Mouse (Mus musculus) adrenal gland, adult (tissue): ENCODE measurements around the gene Tor1aip1.

ENCODE experiments used
- DNase-seq, 2 experiments: peaks; one replicate each; pipeline ENCODE4 v3.0.0; 2022 to 2023; ENCODE audit warnings: low spot score in 1 of 2; ENCODE audit not compliant: inconsistent age in 2 of 2

Tor1aip1 gene

GRCm38 (mm10) chr1:156035930-156036737 lies at the start of gene Tor1aip1:
TSS of gene Tor1aip1 (minus strand) at chr1:156036480.
- peak; percentile 99 to 100 for DNase-seq

- peak; percentile 26 to 76 for DNase-seq
These were observed 49.5 kb upstream of the Tor1aip1 start for GRCm38 (mm10) chr1:156085770-156086169.

DNA sequence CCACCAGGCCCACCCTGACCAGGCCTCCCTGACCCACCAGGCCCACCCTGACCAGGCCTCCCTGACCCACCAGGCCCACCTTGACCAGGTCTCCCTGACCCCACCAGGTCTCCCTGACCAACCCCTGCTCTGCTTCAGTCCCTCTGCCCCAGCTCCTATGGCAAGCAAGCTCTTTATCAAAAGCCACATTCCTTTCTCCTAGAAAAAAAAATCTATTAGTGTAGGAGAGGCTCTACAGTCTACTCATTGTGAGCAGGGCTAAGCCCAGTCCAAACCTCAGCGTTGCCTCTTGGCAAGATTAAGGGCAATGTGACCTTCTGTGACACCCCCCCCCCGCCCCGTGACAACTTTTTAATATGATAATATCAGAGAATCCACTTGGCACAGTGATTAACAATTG lies 48.3 kb upstream of the Tor1aip1 start:
- DNase-seq: no peak

- DNase-seq: no peak
These were observed 41.4 kb upstream of the Tor1aip1 start for GRCm38 (mm10) chr1:156077655-156078054.

DNA sequence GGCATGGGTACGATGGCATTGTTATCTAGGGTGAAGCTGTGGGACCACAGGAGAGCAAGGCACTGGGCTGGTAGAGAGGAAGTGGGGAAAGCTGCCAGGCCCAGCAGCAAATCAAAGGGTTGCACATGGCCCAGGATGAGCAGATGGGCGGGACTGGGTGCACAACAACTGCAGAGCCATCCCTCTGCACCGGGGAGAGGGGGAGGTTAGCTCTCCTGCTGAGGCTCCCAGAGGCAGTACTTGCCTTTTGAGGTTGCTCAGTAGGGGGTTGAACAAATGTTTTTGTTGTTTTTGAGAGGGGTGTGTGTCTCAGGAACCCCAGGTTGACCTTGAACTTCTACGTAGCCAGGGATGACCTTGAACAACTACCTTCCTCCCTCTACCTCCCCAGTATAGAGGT lies 40.2 kb upstream of the Tor1aip1 start:
- DNase-seq: no peak

DNA sequence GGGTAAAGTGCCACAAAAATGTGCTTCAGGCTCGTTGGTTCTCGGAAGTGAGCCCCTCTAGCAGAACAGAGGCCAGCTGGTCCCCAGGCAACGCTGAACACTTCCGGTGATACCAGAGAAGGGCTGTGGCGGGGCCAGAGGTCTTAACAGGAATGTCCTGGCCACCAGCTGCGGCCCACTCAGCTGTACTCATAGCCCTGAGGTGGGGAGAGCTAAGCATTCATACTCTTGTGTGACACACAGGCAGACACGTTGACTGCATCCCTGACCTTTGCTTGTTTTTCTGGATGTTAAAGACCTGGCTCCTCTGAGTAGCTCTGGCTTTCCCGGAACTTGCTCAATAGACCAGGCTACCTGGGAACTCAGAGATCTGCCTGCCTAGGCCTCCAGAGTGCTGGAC lies 38.3 kb upstream of the Tor1aip1 start:
- peak; percentile 35 to 78 for DNase-seq

DNA sequence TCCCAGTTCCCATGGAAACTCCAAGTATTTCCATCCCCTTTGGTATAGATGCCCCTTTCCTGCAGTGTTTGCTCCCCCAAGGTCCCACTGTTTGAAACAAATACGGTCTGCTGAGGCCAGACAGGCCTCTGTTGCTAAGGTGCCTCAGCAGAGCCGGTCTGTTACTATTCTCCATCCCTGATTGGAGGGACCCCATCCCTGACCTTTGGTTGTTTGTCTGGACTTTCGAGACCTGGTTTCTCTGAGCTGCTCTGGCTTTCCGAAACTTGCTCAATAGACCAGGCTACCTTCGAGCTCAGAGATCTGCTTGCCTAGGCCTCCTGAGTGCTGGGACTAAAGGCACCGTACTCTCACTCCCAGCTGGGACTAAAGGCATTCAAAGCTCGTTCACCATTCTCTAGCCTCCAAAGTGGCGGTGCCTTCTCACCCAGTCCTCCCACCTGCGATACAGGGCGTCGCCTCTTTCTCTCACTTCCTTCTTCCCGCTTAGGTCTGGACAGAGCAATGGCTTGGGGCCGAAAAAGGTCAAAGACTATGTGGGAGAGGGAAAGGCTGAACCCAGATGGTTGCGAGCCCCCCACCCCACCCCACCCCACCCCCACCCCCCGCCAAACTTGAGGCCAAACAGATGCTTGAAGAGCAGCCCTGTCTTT lies 37.0 kb upstream of the Tor1aip1 start:
- no peak for DNase-seq

DNA sequence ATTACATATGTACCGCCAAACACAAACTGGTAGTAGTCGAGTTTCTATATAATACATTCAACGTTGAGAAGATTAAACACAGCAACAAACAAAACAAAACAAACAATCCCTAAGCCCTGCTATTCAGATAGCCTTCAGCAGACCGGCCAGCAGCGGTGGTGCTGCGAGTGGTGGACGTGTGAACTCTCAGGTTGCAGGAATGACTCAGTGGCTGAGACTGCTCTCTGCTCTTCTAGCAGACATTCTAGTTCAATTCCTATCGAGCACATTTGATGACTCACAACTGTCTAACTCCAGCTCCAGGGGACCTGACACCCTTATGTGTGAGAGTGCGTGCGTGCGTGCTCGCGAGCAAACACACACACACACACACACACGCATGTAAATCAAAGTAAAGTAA lies 33.8 kb upstream of the Tor1aip1 start:
- DNase-seq: no peak

GRCm38 (mm10) chr1:156066133-156066532 lies 29.9 kb upstream of the Tor1aip1 start:
- DNase-seq: peak in 1 of 2 experiments; percentile 59

DNA sequence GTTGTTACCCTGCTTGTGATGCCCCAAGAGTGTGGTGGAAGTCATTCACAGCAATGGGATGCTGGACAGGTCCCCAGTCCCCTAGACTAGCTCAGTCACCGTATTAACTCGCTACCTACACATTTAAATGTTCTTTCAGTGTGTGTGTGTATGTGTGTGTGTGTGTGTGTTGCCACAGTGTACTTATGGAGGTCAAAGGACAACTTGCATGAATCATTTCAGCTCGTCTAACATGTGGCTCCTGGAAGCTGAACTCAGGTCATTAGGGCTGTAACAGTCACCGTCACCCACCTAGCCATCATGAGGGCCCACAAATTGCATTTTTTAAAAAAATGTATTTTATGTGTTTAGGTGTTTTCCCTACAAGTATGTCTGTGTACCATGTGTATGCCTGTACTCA lies 25.9 kb upstream of the Tor1aip1 start:
- no peak for DNase-seq

- DNase-seq: no peak
These were observed 21.9 kb upstream of the Tor1aip1 start for GRCm38 (mm10) chr1:156058207-156058606.

DNA sequence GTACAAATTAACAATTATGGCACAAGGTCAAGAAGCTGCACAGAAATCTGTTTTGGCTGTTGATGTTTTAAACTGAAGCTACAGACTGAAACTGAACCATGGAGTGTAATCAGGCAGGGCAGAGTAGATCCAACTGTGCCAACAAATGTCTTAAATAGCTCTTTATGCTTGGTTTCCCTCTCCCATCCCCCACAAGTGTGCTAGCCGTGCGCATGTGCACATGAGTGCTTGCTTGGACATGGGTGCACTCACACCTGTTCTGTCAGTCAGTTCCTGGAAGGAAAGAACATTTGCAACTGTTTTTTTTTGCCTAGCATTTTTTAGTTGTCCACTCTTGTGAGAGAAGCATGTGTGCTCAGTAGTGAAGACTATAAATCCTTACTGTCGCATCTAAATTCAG lies 10.4 kb upstream of the Tor1aip1 start:
- no peak for DNase-seq

GRCm38 (mm10) chr1:156044211-156044611 lies 7.9 kb upstream of the Tor1aip1 start:
- DNase-seq: no peak

- DNase-seq: peak; percentile 41 to 80
These were observed 6.7 kb upstream of the Tor1aip1 start for GRCm38 (mm10) chr1:156043027-156043426.

GRCm38 (mm10) chr1:156042481-156042880 lies 6.2 kb upstream of the Tor1aip1 start:
- no peak for DNase-seq

GRCm38 (mm10) chr1:156041451-156042241 lies 5.4 kb upstream of the Tor1aip1 start:
- DNase-seq: peak in 1 of 2 experiments; percentile 63

DNA sequence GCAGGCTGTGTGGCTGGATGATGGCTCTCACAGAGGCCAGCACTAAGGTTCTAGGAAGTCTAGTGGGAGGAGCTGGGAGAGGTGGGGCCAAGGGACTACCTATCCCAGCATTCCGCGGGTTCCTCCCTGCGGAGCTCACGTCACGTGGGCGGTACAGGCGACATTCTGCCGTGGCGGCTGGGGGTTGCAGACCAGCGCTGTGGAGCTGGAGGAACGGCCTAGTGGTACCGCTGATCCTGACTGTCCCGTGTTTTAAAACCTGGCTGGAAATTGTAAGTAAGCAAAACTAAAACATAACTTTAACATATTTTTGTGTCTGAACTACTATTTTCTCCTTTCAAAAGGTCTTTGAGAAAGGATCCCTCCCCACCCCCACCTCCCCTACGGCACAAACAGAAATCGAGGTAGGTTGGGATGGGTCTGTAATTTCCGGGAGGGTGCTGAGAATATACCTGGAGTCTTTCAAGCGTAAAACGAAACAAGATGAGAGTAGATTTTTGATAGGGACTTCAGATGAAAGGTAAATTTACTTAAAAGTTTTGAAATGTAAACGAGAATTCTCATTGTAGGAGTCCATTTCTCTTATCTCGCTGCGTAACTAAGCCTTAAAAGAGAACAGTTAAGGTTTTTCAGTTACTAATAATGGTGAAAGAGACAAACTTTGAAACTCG lies 4.6 kb upstream of the Tor1aip1 start:
- DNase-seq: peak; percentile 94 to 97

DNA sequence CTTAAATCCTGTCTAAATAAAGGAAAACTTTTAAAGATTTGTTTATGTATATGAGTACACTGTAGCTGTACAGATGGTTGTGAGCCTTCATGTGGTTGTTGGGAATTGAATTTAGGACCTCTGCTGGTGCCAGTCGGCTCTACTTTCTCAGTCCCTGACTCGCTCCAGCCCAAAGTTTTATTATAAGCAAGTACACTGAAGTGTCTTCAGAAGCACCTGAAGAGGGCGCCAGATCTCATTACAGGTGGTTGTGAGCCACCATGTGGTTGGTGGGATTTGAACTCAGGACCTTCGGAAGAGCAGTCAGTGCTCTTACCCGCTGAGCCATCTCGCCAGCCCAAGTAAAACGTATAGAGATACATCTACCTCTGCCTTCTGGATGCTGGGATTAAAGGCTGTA lies 3.7 kb upstream of the Tor1aip1 start:
- DNase-seq: peak in 1 of 2 experiments; percentile 63

- DNase-seq: peak; percentile 54 to 85
These were observed 884 bp upstream of the Tor1aip1 start for GRCm38 (mm10) chr1:156037144-156037583.

GRCm38 (mm10) chr1:156035269-156035929 lies 881 bp downstream of the Tor1aip1 start, which contains the start of gene Tor1aip2:
TSS of gene Tor1aip2 (plus strand) at chr1:156035403.
- no peak for DNase-seq
